Mouse (Mus musculus): ENCODE data around the gene Zdhhc1.

GRCm38 (mm10) chr8:105529271-105529670 is 32.6 kb upstream of the Zdhhc1 start:
- TF ChIP-seq CTCF (IDR thresholded peaks at IDR 0.05; ENCODE audit: control insufficient read depth, insufficient read depth, insufficient replicate concordance, low read depth, low read length) (no peak), POLR2A (IDR thresholded peaks at IDR 0.05; ENCODE audit: control insufficient read depth, low read depth, low read length) (no peak)

Data from testis, adult 2 months (tissue).